Comparison of ENCODE assay signal across 19 mouse cellular contexts in genomic region chr17:31606424-31606823, GRCm38 (mm10). TPM values are rescaled to one million over a fixed set of nuclear protein-coding genes. Genes with fewer than 3 reads are reported as not detected.
A peak's percentile ranks its signal among the peaks of the same experiment; 100 is the strongest.
DNase-seq lines count a peak whose midpoint lies in the region; TF ChIP-seq lines count a peak whose summit lies in the region.
"Had no signal": no experiment of that assay in that cellular context is flagged by ENCODE, and none has a peak within 500 bp of the region (broad histone marks: within the 10 kb centered on the region; RNA-seq: fewer than 3 reads in every experiment).

No protein-coding gene starts in this region.

- H3K79me2 ChIP-seq in heart, adult 2 months (replicated peaks; ENCODE audit: control insufficient read depth, insufficient read depth, low read length), result no peaks in the 10 kb centered on the region
- H3K79me2 ChIP-seq in CH12.LX (replicated peaks; ENCODE audit: control insufficient read depth, extremely low read depth, insufficient read depth, poor library complexity, severe bottlenecking), result no peaks in the 10 kb centered on the region

- no peaks in the 10 kb centered on the region for H3K27me3 ChIP-seq in heart, adult 2 months (ENCODE audit: control insufficient read depth, insufficient read depth, low read length)
- H3K27me3 ChIP-seq in CH12.LX (replicated peaks), result no peaks in the 10 kb centered on the region
- H3K27me3 ChIP-seq: forebrain, embryonic 13.5 days; lung, embryonic 15.5 days; stomach, embryonic 15.5 days had no signal

- TF ChIP-seq EP300 in heart, adult 2 months (IDR thresholded peaks at IDR 0.05; ENCODE audit: insufficient read depth, low read depth, low read length), result no peak
- no peak for TF ChIP-seq EP300 in CH12.LX (IDR thresholded peaks at IDR 0.05; ENCODE audit: low read length)

- H3K36me3 ChIP-seq in heart, adult 2 months (ENCODE audit: control insufficient read depth, insufficient read depth, low read length), result no peaks in the 10 kb centered on the region
- peaks cover 24 to 59% of the 10 kb centered on the region in 2 experiments for H3K36me3 ChIP-seq in CH12.LX (replicated peaks in 1 of 2; ENCODE audit: control insufficient read depth in 1 of 2, insufficient read depth in 1 of 2, low read length in 1 of 2)

- WGBS in heart, adult 2 months, result 85% methylated on average over 7 of the region's 7 CpGs
- 87% methylated on average over 7 of the region's 7 CpGs for WGBS in lung, adult 2 months

- intact Hi-C loops in heart, adult 2 months (cut with DNase I), result no loop called here
- intact Hi-C loops in heart, postnatal 36 days (cut with DNase I), result no loop called here

- in situ Hi-C loops in CH12.LX (cut with MboI; ENCODE audit: low pct_ligation_motif_present, low pct_unique_long_range_greater_than_20kb, low sequenced_read_pairs), result no loop called here

- H3K9me3 ChIP-seq in CH12.LX (replicated peaks; ENCODE audit: low read length), result no peaks in the 10 kb centered on the region
- H3K9me3 ChIP-seq: forebrain, embryonic 13.5 days; limb, embryonic 10.5 days; lung, embryonic 15.5 days; stomach, embryonic 15.5 days had no signal

- dilution Hi-C loops in CH12.LX (cut with MboI; ENCODE audit: extremely low pct_ligation_motif_present, extremely low pct_unique_long_range_greater_than_20kb, low sequenced_read_pairs), result no loop called here

- no peak overlapping the region for H3K4me2 ChIP-seq in CH12.LX (ENCODE audit: insufficient read depth, low read depth, poor library complexity, severe bottlenecking)
- H3K4me2 ChIP-seq: forebrain, embryonic 13.5 days; lung, embryonic 15.5 days; midbrain, embryonic 11.5 days; stomach, embryonic 15.5 days had no signal

- TF ChIP-seq POLR2A in heart, adult 2 months (IDR thresholded peaks at IDR 0.05; ENCODE audit: insufficient read depth, low read depth, low read length), result no peak
- no peak for TF ChIP-seq POLR2A in lung, adult 2 months (IDR thresholded peaks at IDR 0.05; ENCODE audit: borderline replicate concordance, extremely low read depth, low read depth, low read length)
- no peak for TF ChIP-seq POLR2A in CH12.LX (IDR thresholded peaks at IDR 0.05; ENCODE audit: low read depth, low read length)

- no peak for TF ChIP-seq RAD21 in CH12.LX (IDR thresholded peaks at IDR 0.05; ENCODE audit: low read depth, low read length)

- DNase-seq in heart, adult 2 months, result no peak
- DNase-seq in heart, postnatal 36 days, result no peak
- no peak for DNase-seq in lung, adult 2 months
- no peak for DNase-seq in lung, postnatal 36 days
- DNase-seq in CH12.LX (ENCODE audit: extremely low read depth) (no peak), R1 (ENCODE audit: low read depth, low spot score) (peak; percentile 61)
- no peak for DNase-seq in spleen, adult 18-20 months
- DNase-seq in adrenal gland, postnatal 4 days (ENCODE audit: low spot score in 2 of 2), result no peak
- DNase-seq: adrenal gland, postnatal 14 days; cerebellum, postnatal 36 days; gastrocnemius, postnatal 10 days; heart, postnatal 14 days; kidney, postnatal 10 days; right cerebral cortex, postnatal 25 days had no signal

- no peak overlapping the region for H3K4me3 ChIP-seq in heart, adult 2 months
- no peak overlapping the region for H3K4me3 ChIP-seq in lung, adult 2 months (replicated peaks; ENCODE audit: extremely low read depth, low read depth, low read length)
- H3K4me3 ChIP-seq in CH12.LX (replicated peaks in 1 of 3; ENCODE audit: low read depth in 2 of 3, low read length in 2 of 3, poor library complexity in 1 of 3), result no peak overlapping the region
- H3K4me3 ChIP-seq: forebrain, embryonic 13.5 days; limb, embryonic 10.5 days; lung, embryonic 15.5 days; stomach, embryonic 15.5 days had no signal

- H3K9ac ChIP-seq in heart, adult 2 months (ENCODE audit: low read depth, low read length), result no peak overlapping the region
- H3K9ac ChIP-seq in CH12.LX (ENCODE audit: insufficient read depth, low read depth), result no peak overlapping the region
- H3K9ac ChIP-seq: forebrain, embryonic 13.5 days; lung, embryonic 15.5 days; stomach, embryonic 15.5 days had no signal

- no peaks in the 10 kb centered on the region for H3K4me1 ChIP-seq in heart, adult 2 months (ENCODE audit: control insufficient read depth, insufficient read depth, low read length)
- no peaks in the 10 kb centered on the region for H3K4me1 ChIP-seq in lung, adult 2 months (ENCODE audit: control insufficient read depth, insufficient read depth, low read length)
- H3K4me1 ChIP-seq in CH12.LX (ENCODE audit: control insufficient read depth in 1 of 2, insufficient read depth in 2 of 2), result no peaks in the 10 kb centered on the region
- H3K4me1 ChIP-seq: forebrain, embryonic 13.5 days; limb, embryonic 10.5 days; lung, embryonic 15.5 days; stomach, embryonic 15.5 days had no signal

- no peak overlapping the region for H3K27ac ChIP-seq in heart, adult 2 months
- H3K27ac ChIP-seq in CH12.LX (ENCODE audit: insufficient read depth, low read depth), result no peak overlapping the region
- H3K27ac ChIP-seq: forebrain, embryonic 13.5 days; limb, embryonic 10.5 days; lung, embryonic 15.5 days; stomach, embryonic 15.5 days had no signal

- peak; percentile 42 for TF ChIP-seq CTCF in heart, adult 2 months (IDR thresholded peaks at IDR 0.05)
- peak; percentile 33; the same call in 1 of the 2 replicates for TF ChIP-seq CTCF in lung, adult 2 months (IDR thresholded peaks at IDR 0.05; ENCODE audit: insufficient read depth, low read length)
- peak in 1 of 2 experiments; percentile 42; a peak in 2 of 4 replicates for TF ChIP-seq CTCF in CH12.LX (conservative IDR thresholded peaks at IDR 0.05 in 1 of 2, IDR thresholded peaks at IDR 0.05 in 1 of 2; ENCODE audit: low read depth in 2 of 2, low read length in 2 of 2)

TF ChIP-seq in CH12.LX, 34 proteins besides CTCF, POLR2A, EP300 and RAD21:
- TF ChIP-seq MAX (IDR thresholded peaks at IDR 0.05; ENCODE audit: low read length) (no peak), SMC3 (IDR thresholded peaks at IDR 0.05; ENCODE audit: low read depth, low read length) (peak; percentile 19; the same call in 1 of the 2 replicates)

RNA-seq across cellular contexts. Expression of gene Cbs, which starts 30.6 kb away (rescaled TPM):
- total RNA-seq in heart, adult 2 months (2021), result 1 to 10 TPM; 2.4 to 7.0 TPM
- 0.94 and 1.3 TPM in 2 replicates for polyA plus RNA-seq in heart, adult 2 months (2012; rRNA removed)
- 1 to 10 TPM; 3.0 to 3.6 TPM for total RNA-seq in heart, postnatal 36 days (2021)
- 5.5 and 6.3 TPM in 2 replicates for polyA plus RNA-seq in lung, adult 2 months (2012; rRNA removed)
- 1.4 and 1.5 TPM in 2 replicates for total RNA-seq in CH12.LX (2012; rRNA removed)
- 1.2 and 1.3 TPM in 2 replicates for total RNA-seq in CH12.LX (2014; rRNA removed)
- 1.9 and 3.0 TPM in 2 replicates for polyA plus RNA-seq in CH12.LX (2012; ENCODE audit: insufficient read length, low read depth)
- total RNA-seq in adrenal gland, postnatal 4 days (2021), result 10 to 100 TPM; 10.2 to 28.5 TPM

RNA-seq across cellular contexts. Expression of gene Pknox1, which starts 41.9 kb away (rescaled TPM):
- 10 to 100 TPM in 1 of 2 experiments, 1 to 10 TPM in 1; 9.3 to 13.1 TPM for total RNA-seq in heart, adult 2 months (2021)
- 6.8 and 16.4 TPM in 2 replicates for polyA plus RNA-seq in heart, adult 2 months (2012; rRNA removed)
- total RNA-seq in heart, postnatal 36 days (2021), result 1 to 10 TPM; 9.4 to 10.0 TPM
- polyA plus RNA-seq in lung, adult 2 months (2012; rRNA removed), result 22.9 and 26.8 TPM in 2 replicates
- total RNA-seq in CH12.LX (2012; rRNA removed) (20.5 TPM in 2 replicates), CH12.LX (2014; rRNA removed) (22.3 and 25.7 TPM in 2 replicates)
- polyA plus RNA-seq in CH12.LX (2012; ENCODE audit: insufficient read length, low read depth), result 15.1 and 16.7 TPM in 2 replicates
- 10 to 100 TPM; 22.0 to 26.7 TPM for total RNA-seq in adrenal gland, postnatal 4 days (2021)

RNA-seq across cellular contexts. Expression of gene U2af1, which starts 52.3 kb away (rescaled TPM):
- 10 to 100 TPM; 71.9 to 72.5 TPM for total RNA-seq in heart, adult 2 months (2021)
- polyA plus RNA-seq in heart, adult 2 months (2012; rRNA removed), result 32.6 and 52.6 TPM in 2 replicates
- 10 to 100 TPM; 69.0 to 71.9 TPM for total RNA-seq in heart, postnatal 36 days (2021)
- 35.1 and 49.0 TPM in 2 replicates for polyA plus RNA-seq in lung, adult 2 months (2012; rRNA removed)
- 141 and 183 TPM in 2 replicates for total RNA-seq in CH12.LX (2012; rRNA removed)
- total RNA-seq in CH12.LX (2014; rRNA removed), result 269 and 286 TPM in 2 replicates
- 316 and 391 TPM in 2 replicates for polyA plus RNA-seq in CH12.LX (2012; ENCODE audit: insufficient read length, low read depth)
- total RNA-seq in adrenal gland, postnatal 4 days (2021), result 100 to 1,000 TPM; 196 to 216 TPM
